Mouse (Mus musculus) myocyte (in vitro differentiated cells): Measurements from ENCODE around the gene Bpifb5. TPM values are rescaled to one million over a fixed set of nuclear protein-coding genes. Genes with fewer than 3 reads are reported as not detected.

ENCODE experiments used
- H3K27me3 ChIP-seq: one replicate; pipeline ENCODE4 v1.6.1; 2011; ENCODE audit not compliant: control insufficient read depth, insufficient read depth, insufficient read length
- H3K36me3 ChIP-seq: one replicate; pipeline ENCODE4 v1.6.1; 2011; ENCODE audit not compliant: control insufficient read depth, insufficient read depth
- H3K4me2 ChIP-seq: one replicate; pipeline ENCODE4 v1.6.1; 2011; ENCODE audit warnings: low read depth, control low read depth
- H3K4me3 ChIP-seq: one replicate; pipeline ENCODE4 v1.5.1; 2011; ENCODE audit warnings: mild to moderate bottlenecking, control low read depth, moderate library complexity
- H3K79me2 ChIP-seq: one replicate; pipeline ENCODE4 v1.6.1; 2011; ENCODE audit not compliant: control insufficient read depth, insufficient read depth
- H3ac ChIP-seq: one replicate; pipeline ENCODE4 v1.6.1; 2011; ENCODE audit not compliant: control insufficient read depth, insufficient read length
- CEBPB ChIP-seq: IDR thresholded peaks from 2 replicates; pipeline ENCODE4 v1.6.1; 2011; ENCODE audit warnings: mild to moderate bottlenecking, moderate library complexity; ENCODE audit not compliant: poor library complexity, insufficient read depth, severe bottlenecking
- E2F4 ChIP-seq: IDR thresholded peaks from one replicate; pipeline ENCODE4 v1.6.1; 2011; ENCODE audit warnings: mild to moderate bottlenecking, control low read depth, moderate library complexity; ENCODE audit not compliant: insufficient read depth
- MAX ChIP-seq: IDR thresholded peaks from one replicate; pipeline ENCODE4 v1.6.1; 2011; ENCODE audit warnings: low read depth, mild to moderate bottlenecking, control low read depth
- MYOD1 ChIP-seq, 3 experiments: IDR thresholded peaks; one replicate each; pipeline ENCODE4 v1.6.1; 2011; ENCODE audit warnings: control low read depth in 2 of 3, low read depth in 2 of 3, mild to moderate bottlenecking in 2 of 3, moderate library complexity in 1 of 3; ENCODE audit not compliant: insufficient read length in 2 of 3, control insufficient read depth in 1 of 3
- MYOG ChIP-seq, 3 experiments: IDR thresholded peaks; one replicate each; pipeline ENCODE4 v1.6.1; 2011; ENCODE audit warnings: control low read depth in 2 of 3, low read depth in 2 of 3, mild to moderate bottlenecking in 2 of 3; ENCODE audit not compliant: insufficient read length in 2 of 3, control insufficient read depth in 1 of 3, insufficient read depth in 1 of 3
- POLR2A ChIP-seq: IDR thresholded peaks from one replicate; pipeline ENCODE4 v1.6.1; 2011; ENCODE audit warnings: low read depth, mild to moderate bottlenecking, control low read depth, moderate library complexity; ENCODE audit not compliant: insufficient read length
- POLR2AphosphoS2 ChIP-seq: IDR thresholded peaks from one replicate; pipeline ENCODE4 v1.6.1; 2011; ENCODE audit warnings: low read depth, control low read depth; ENCODE audit not compliant: insufficient read length
- REST ChIP-seq: IDR thresholded peaks from one replicate; pipeline ENCODE4 v1.6.1; 2011; ENCODE audit warnings: mild to moderate bottlenecking, control low read depth, moderate library complexity; ENCODE audit not compliant: insufficient read depth, insufficient read length
- SRF ChIP-seq: IDR thresholded peaks from one replicate; pipeline ENCODE4 v1.6.1; 2011; ENCODE audit warnings: low read depth; ENCODE audit not compliant: control insufficient read depth, insufficient read length
- TCF12 ChIP-seq: IDR thresholded peaks from one replicate; pipeline ENCODE4 v1.6.1; 2011; ENCODE audit warnings: mild to moderate bottlenecking, control low read depth; ENCODE audit not compliant: poor library complexity, insufficient read depth, severe bottlenecking
- TCF3 ChIP-seq: IDR thresholded peaks from one replicate; pipeline ENCODE4 v1.6.1; 2011; ENCODE audit warnings: low read depth, control low read depth; ENCODE audit not compliant: insufficient read length
- USF1 ChIP-seq: IDR thresholded peaks from one replicate; pipeline ENCODE4 v1.6.1; 2011; ENCODE audit warnings: low read depth, mild to moderate bottlenecking, control low read depth, moderate library complexity
- polyA plus RNA-seq: library from polyadenylated mRNA; unstranded; fragments of >200 nt; fragmentation: generic; extraction: Trizol; gene quantifications from one replicate; pipeline ENCODE4 v1.2.1, GENCODE M21; 2012; ENCODE audit warnings: missing spikeins

Gene Bpifb5
- polyA plus RNA-seq, 1 experiment, result not detected

GRCm38 (mm10) chr2:154215191-154215590 is 8.4 kb upstream of the Bpifb5 start:
- Histone ChIP-seq H3K36me3 (no peaks in the 10 kb centered on the region), H3K4me2 (no peak overlapping the region), H3K79me2 (no peaks in the 10 kb centered on the region), H3K4me3 (no peak overlapping the region), H3ac (no peak overlapping the region), H3K27me3 (peaks cover 7% of the 10 kb centered on the region)
- TF ChIP-seq TCF12 (no peak), POLR2AphosphoS2 (no peak), POLR2A (no peak), TCF3 (no peak), MAX (no peak), MYOD1 (IDR thresholded peaks at IDR 0.05; ENCODE audit: control insufficient read depth in 1 of 3, insufficient read length in 2 of 3, low read depth in 2 of 3) (no peak), USF1 (no peak), MYOG (IDR thresholded peaks at IDR 0.05; ENCODE audit: control insufficient read depth in 1 of 3, insufficient read depth in 1 of 3, insufficient read length in 2 of 3, low read depth in 2 of 3) (no peak), REST (no peak), E2F4 (no peak), SRF (no peak), CEBPB (no peak)

DNA sequence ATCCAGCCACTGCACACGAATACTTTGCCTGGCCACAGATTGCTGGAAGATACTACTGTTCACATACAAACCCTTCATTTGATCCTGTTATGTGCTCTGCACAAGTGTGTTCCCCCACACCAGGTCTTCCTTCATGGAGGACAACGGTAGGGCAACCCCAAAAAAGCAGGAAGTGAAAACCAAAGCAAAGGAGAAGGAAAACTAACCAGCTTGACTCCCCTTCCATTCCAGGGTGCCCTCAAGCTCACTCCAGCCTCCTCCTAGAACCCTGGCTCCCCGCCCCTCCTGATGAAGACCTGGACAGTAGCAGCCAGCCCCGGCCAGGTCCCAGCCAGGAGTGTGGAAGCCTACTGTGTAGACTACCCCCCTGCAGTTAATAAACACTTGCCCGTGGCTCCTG is 3.6 kb upstream of the Bpifb5 start:
- no peak for TF ChIP-seq MAX
- no peak for TF ChIP-seq POLR2AphosphoS2
- no peak for TF ChIP-seq REST
- TF ChIP-seq SRF, result no peak
- TF ChIP-seq MYOD1 (IDR thresholded peaks at IDR 0.05; ENCODE audit: control insufficient read depth in 1 of 3, insufficient read length in 2 of 3, low read depth in 2 of 3), result no peak
- no peak for TF ChIP-seq POLR2A
- no peak for TF ChIP-seq USF1
- no peak for TF ChIP-seq MYOG (IDR thresholded peaks at IDR 0.05; ENCODE audit: control insufficient read depth in 1 of 3, insufficient read depth in 1 of 3, insufficient read length in 2 of 3, low read depth in 2 of 3)
- no peak for TF ChIP-seq TCF12
- no peak for TF ChIP-seq E2F4
- TF ChIP-seq CEBPB, result no peak
- TF ChIP-seq TCF3, result no peak
- Histone ChIP-seq H3K36me3 (no peaks in the 10 kb centered on the region), H3K79me2 (no peaks in the 10 kb centered on the region), H3K4me3 (no peak overlapping the region), H3ac (no peak overlapping the region), H3K4me2 (no peak overlapping the region), H3K27me3 (no peaks in the 10 kb centered on the region)

GRCm38 (mm10) chr2:154223917-154224273 is 353 bp downstream of the Bpifb5 start:
- TF ChIP-seq E2F4 (no peak), MYOG (IDR thresholded peaks at IDR 0.05; ENCODE audit: control insufficient read depth in 1 of 3, insufficient read depth in 1 of 3, insufficient read length in 2 of 3, low read depth in 2 of 3) (no peak)
- Histone ChIP-seq H3K36me3 (no peaks in the 10 kb centered on the region), H3K4me3 (no peak overlapping the region), H3ac (no peak overlapping the region), H3K27me3 (peaks cover 5% of the 10 kb centered on the region), H3K4me2 (no peak overlapping the region), H3K79me2 (no peaks in the 10 kb centered on the region)

GRCm38 (mm10) chr2:154226991-154227390 is 3.4 kb downstream of the Bpifb5 start:
- peaks cover 5% of the 10 kb centered on the region for H3K27me3 ChIP-seq
- H3ac ChIP-seq, result no peak overlapping the region
- H3K36me3 ChIP-seq, result no peaks in the 10 kb centered on the region
- TF ChIP-seq CEBPB, result no peak
- no peak for TF ChIP-seq TCF3
- no peak for TF ChIP-seq MYOG (IDR thresholded peaks at IDR 0.05; ENCODE audit: control insufficient read depth in 1 of 3, insufficient read depth in 1 of 3, insufficient read length in 2 of 3, low read depth in 2 of 3)
- TF ChIP-seq POLR2A, result no peak
- no peak for TF ChIP-seq MAX
- TF ChIP-seq SRF, result no peak
- no peak for TF ChIP-seq MYOD1 (IDR thresholded peaks at IDR 0.05; ENCODE audit: control insufficient read depth in 1 of 3, insufficient read length in 2 of 3, low read depth in 2 of 3)
- no peak overlapping the region for H3K4me3 ChIP-seq
- no peak overlapping the region for H3K4me2 ChIP-seq
- no peaks in the 10 kb centered on the region for H3K79me2 ChIP-seq

DNA sequence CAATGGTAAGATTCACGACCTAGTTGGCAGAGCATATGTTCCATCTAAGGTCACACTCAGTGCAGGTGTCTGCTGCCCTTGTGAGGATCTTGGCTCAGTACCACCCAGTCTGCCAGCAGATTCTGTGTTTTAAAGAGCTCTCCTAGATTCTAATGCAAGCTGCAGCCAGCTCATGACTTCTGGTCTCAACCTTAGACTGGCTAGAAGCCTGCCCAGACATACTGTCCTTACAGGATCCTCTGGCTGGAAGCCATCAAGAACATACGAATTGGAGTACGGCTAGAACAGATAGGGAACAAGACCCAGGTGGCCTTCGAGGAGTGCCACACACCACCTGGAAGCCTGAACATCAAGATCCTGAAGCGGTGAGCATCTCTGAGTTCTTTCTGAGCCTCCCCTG is 4.3 kb downstream of the Bpifb5 start:
- Histone ChIP-seq H3K79me2 (no peaks in the 10 kb centered on the region), H3K36me3 (no peaks in the 10 kb centered on the region), H3K4me2 (no peak overlapping the region), H3K27me3 (peaks cover 5% of the 10 kb centered on the region), H3ac (no peak overlapping the region), H3K4me3 (no peak overlapping the region)
- TF ChIP-seq POLR2A (no peak), SRF (no peak), MYOD1 (IDR thresholded peaks at IDR 0.05; ENCODE audit: control insufficient read depth in 1 of 3, insufficient read length in 2 of 3, low read depth in 2 of 3) (no peak), MYOG (IDR thresholded peaks at IDR 0.05; ENCODE audit: control insufficient read depth in 1 of 3, insufficient read depth in 1 of 3, insufficient read length in 2 of 3, low read depth in 2 of 3) (no peak), TCF3 (no peak), TCF12 (no peak)
